Mouse (Mus musculus): ENCODE results near the gene Acr.

- TF ChIP-seq POLR2A (IDR thresholded peaks at IDR 0.05; ENCODE audit: low read depth, low read length): no peak
- no peak for TF ChIP-seq CTCF (conservative IDR thresholded peaks at IDR 0.05 in 1 of 2, IDR thresholded peaks at IDR 0.05 in 1 of 2; ENCODE audit: low read depth in 2 of 2, low read length in 2 of 2)
- TF ChIP-seq MAX (IDR thresholded peaks at IDR 0.05; ENCODE audit: low read length): no peak
- no peak for TF ChIP-seq USF1 (IDR thresholded peaks at IDR 0.05; ENCODE audit: low read depth, low read length)
- TF ChIP-seq EP300 (IDR thresholded peaks at IDR 0.05; ENCODE audit: low read length): no peak
- TF ChIP-seq ZC3H11A (IDR thresholded peaks at IDR 0.05; ENCODE audit: low read depth, low read length): no peak
- no peak for TF ChIP-seq MXI1 (IDR thresholded peaks at IDR 0.05; ENCODE audit: low read depth, low read length)
- TF ChIP-seq POLR2AphosphoS2 (IDR thresholded peaks at IDR 0.05; ENCODE audit: low read depth, low read length): no peak
- TF ChIP-seq RCOR1 (conservative IDR thresholded peaks at IDR 0.05; ENCODE audit: low read depth, low read length): no peak
Observed at GRCm38 (mm10) chr15:89551733-89552132, 16.4 kb upstream of the Acr start.
